Mouse (Mus musculus) G1E (cell line): ENCODE data around the gene Foxe1. TPM values are rescaled to one million over a fixed set of nuclear protein-coding genes. Genes with fewer than 3 reads are reported as not detected.

Experiments used
- ATAC-seq: 2 replicates; pipeline ENCODE4 v1.8.0; 2016; ENCODE audit warnings: mild to moderate bottlenecking; ENCODE audit not compliant: insufficient number of reproducible peaks, poor library complexity, low FRiP score, severe bottlenecking; ENCODE audit errors: extremely low read depth
- DNase-seq: peaks from one replicate; pipeline ENCODE4 v3.0.0; 2012; ENCODE audit warnings: low spot score
- H3K27me3 ChIP-seq: 2 replicates; pipeline ENCODE4 v1.6.1; 2012; ENCODE audit warnings: mild to moderate bottlenecking, low read length, inconsistent platforms; ENCODE audit not compliant: insufficient read depth
- H3K36me3 ChIP-seq: replicated peaks from 2 replicates; pipeline ENCODE3; 2012; ENCODE audit warnings: mild to moderate bottlenecking, inconsistent platforms
- H3K4me1 ChIP-seq: 2 replicates; pipeline ENCODE4 v1.6.1; 2012; ENCODE audit warnings: low read depth, low read length, inconsistent platforms, mixed read lengths; ENCODE audit not compliant: insufficient read depth
- H3K4me3 ChIP-seq: 2 replicates; pipeline ENCODE4 v1.5.1; 2012; ENCODE audit warnings: low read depth, mild to moderate bottlenecking, inconsistent platforms, low read length, moderate library complexity, mixed read lengths
- H3K9me3 ChIP-seq: replicated peaks from 2 replicates; pipeline ENCODE4 v1.6.1; 2012; ENCODE audit warnings: inconsistent platforms
- CTCF ChIP-seq: IDR thresholded peaks from 2 replicates; pipeline ENCODE4 v1.5.1; 2012; ENCODE audit warnings: low read depth, low read length, inconsistent platforms, mixed read lengths
- GATA1 ChIP-seq: IDR thresholded peaks from 2 replicates; pipeline ENCODE4 v1.6.1; 2012; ENCODE audit warnings: borderline replicate concordance, low read length, inconsistent platforms, mixed read lengths
- GATA2 ChIP-seq: IDR thresholded peaks from 2 replicates; pipeline ENCODE4 v1.6.1; 2012; ENCODE audit warnings: low read depth, low read length, inconsistent platforms, borderline replicate concordance
- POLR2AphosphoS5 ChIP-seq: IDR thresholded peaks from 2 replicates; pipeline ENCODE4 v1.6.1; 2012; ENCODE audit warnings: low read depth, low read length, inconsistent platforms; ENCODE audit not compliant: insufficient replicate concordance
- TAL1 ChIP-seq: conservative IDR thresholded peaks from 2 replicates; pipeline ENCODE4 v1.6.1; 2012; ENCODE audit warnings: low read depth, low read length, inconsistent platforms, mixed read lengths
- polyA plus RNA-seq: library from polyadenylated mRNA; stranded (reverse); fragments of >175 nt; gene quantifications from 2 replicates; pipeline ENCODE4 v1.2.3, GENCODE M21; 2012
- total RNA-seq, 2 experiments: library from RNA; stranded (forward) in 1 of 2; stranded (reverse) in 1 of 2; fragments of 200-1000 nt in 1 of 2; fragments of >200 nt in 1 of 2; fragmentation: Nextera tagmentation in 1 of 2; gene quantifications; 2 replicates each; pipeline ENCODE4 v1.2.3; 2014 to 2017

Foxe1 gene
- total and polyA plus RNA-seq, 3 experiments = not detected

DNA sequence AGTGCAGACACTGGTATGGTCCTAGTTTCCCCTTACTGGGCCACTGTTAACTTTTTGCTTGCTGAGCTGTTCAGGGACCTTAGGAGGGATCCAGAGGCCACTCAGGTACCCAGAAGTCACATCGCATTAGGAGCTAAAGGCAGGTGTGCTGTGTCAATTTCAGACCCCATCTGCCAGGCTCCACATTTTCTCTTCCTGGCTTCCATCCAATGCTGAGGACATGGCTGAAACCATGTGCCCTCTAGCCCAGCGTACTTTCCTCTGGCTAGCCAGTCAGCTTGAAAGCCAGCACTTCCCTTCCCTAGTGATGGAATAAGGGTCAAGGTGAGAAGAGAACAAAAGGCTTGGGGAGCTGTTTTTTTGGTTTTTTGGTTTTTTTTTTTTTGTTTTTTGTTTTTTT is 31.8 kb upstream of the Foxe1 start:
- TF ChIP-seq GATA2 (no peak), GATA1 (no peak), TAL1 (no peak), CTCF (no peak), POLR2AphosphoS5 (no peak)
- H3K4me3 ChIP-seq = no peak overlapping the region
- ATAC-seq (no peak), DNase-seq (no peak)
- H3K4me1 ChIP-seq = no peaks in the 10 kb centered on the region
- no peaks in the 10 kb centered on the region for H3K36me3 ChIP-seq
- H3K27me3 ChIP-seq = peaks cover 32% of the 10 kb centered on the region
- H3K9me3 ChIP-seq = no peaks in the 10 kb centered on the region

DNA sequence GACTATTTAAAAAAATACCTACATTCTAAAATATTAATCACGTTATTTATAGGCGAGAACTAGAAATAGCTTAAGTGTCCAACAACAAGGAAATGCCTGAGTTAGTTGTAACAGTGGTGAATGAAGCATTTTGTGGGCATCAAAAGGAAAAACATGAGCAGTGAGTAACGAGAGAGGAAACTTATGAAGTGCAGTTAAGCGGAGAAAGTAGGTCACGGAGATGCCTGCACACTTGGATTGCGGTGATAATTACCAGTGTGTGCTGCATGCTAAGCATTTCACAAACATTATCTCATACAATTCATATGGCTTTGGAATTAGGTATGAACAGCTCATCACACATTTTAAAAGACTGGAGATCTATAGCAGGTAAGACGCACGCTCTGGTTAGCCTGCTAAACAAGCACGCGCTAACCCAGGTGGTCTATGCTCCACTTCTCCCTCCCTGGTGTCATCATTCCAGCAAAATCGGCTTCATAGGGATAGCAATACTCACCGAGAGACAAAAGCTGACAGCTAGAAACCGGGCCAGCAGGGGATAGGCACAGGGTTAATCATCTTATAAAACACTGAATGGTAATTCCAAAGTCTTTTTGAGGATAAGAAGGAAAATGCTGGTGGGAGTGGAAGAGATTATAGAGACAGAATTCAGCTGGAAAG is 21.5 kb upstream of the Foxe1 start:
- ATAC-seq (no peak), DNase-seq (no peak)
- peaks cover 6% of the 10 kb centered on the region for H3K27me3 ChIP-seq

DNA sequence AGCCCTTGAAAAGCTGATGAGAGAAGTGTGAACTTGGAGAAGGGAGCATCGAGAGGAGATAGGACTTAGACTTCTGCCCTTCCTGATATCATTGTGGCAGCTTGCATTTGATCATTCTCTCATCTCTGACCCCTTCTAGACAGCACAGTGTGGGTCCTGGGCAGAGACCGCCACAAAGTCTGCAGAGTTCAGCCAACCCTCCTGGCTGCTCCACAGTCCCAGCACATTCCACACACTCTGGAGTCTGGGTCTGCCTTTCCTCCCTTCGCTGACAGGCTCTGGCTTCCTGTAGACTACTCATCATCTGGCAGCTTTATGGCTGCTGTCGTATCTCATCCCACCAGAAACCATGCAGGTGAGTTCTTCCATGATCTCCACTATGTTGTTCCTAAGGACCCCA is 20.7 kb upstream of the Foxe1 start:
- Histone ChIP-seq H3K4me1 (no peaks in the 10 kb centered on the region), H3K4me3 (no peak overlapping the region), H3K36me3 (no peaks in the 10 kb centered on the region), H3K9me3 (no peaks in the 10 kb centered on the region), H3K27me3 (peaks cover 6% of the 10 kb centered on the region)
- no peak for TF ChIP-seq GATA1
- no peak for TF ChIP-seq CTCF
- no peak for TF ChIP-seq TAL1
- TF ChIP-seq POLR2AphosphoS5 = no peak
- no peak for TF ChIP-seq GATA2
- ATAC-seq (no peak), DNase-seq (no peak)

More for the DNA sequence above, 21.5 kb upstream of the Foxe1 start:
- no peaks in the 10 kb centered on the region for H3K9me3 ChIP-seq
- no peak overlapping the region for H3K4me3 ChIP-seq
- no peaks in the 10 kb centered on the region for H3K4me1 ChIP-seq
- no peaks in the 10 kb centered on the region for H3K36me3 ChIP-seq
- TF ChIP-seq GATA2 (no peak), TAL1 (no peak), POLR2AphosphoS5 (no peak), CTCF (no peak), GATA1 (no peak)

DNA sequence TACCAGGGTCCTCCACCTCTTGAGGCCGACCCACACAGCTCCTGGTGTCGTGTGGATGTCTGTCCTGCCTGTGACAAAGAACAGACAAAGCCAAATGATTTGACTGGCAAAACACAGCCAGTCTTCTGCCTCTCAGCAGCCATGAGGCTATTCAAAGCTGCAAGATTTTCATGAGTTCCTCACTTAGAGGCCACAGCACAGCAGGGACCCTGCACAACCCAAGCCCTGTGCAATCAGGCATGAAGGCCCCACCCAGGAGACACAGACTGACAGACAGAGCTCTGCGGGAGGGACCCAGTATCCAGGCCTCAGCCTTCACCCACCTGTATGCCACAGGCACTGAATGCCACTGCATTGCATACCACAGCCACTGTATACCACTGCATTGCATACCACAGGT is 14.5 kb upstream of the Foxe1 start:
- Histone ChIP-seq H3K4me1 (no peaks in the 10 kb centered on the region), H3K4me3 (no peak overlapping the region), H3K27me3 (peaks cover 10% of the 10 kb centered on the region), H3K9me3 (no peaks in the 10 kb centered on the region), H3K36me3 (no peaks in the 10 kb centered on the region)
- DNase-seq (no peak), ATAC-seq (no peak)
- TF ChIP-seq TAL1 (no peak), POLR2AphosphoS5 (no peak), CTCF (no peak), GATA1 (no peak), GATA2 (no peak)

DNA sequence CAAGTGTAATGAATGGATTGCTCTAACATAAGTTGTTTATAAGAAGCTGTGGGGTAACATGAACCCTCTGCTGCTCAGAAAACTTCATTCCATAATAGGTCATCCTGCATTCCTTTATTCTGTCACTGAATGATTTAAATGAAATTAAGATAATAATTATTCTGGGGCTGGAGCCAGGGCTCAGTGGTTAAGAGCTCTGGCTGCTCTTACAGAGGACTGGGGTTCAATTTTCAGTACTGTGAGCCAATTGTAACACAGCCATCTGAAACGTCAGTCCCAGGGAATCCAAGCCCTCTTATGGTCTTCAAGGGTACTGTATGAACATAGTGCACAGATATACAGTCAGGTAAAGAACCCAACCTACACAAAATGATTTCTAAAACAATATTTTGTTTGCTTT is 7.6 kb upstream of the Foxe1 start:
- Histone ChIP-seq H3K9me3 (no peaks in the 10 kb centered on the region), H3K4me3 (no peak overlapping the region), H3K4me1 (no peaks in the 10 kb centered on the region), H3K36me3 (no peaks in the 10 kb centered on the region), H3K27me3 (peaks cover 9% of the 10 kb centered on the region)
- no peak for ATAC-seq
- TF ChIP-seq POLR2AphosphoS5 = no peak
- no peak for TF ChIP-seq GATA2
- TF ChIP-seq TAL1 = no peak
- TF ChIP-seq CTCF = no peak
- TF ChIP-seq GATA1 = no peak
- DNase-seq = no peak

DNA sequence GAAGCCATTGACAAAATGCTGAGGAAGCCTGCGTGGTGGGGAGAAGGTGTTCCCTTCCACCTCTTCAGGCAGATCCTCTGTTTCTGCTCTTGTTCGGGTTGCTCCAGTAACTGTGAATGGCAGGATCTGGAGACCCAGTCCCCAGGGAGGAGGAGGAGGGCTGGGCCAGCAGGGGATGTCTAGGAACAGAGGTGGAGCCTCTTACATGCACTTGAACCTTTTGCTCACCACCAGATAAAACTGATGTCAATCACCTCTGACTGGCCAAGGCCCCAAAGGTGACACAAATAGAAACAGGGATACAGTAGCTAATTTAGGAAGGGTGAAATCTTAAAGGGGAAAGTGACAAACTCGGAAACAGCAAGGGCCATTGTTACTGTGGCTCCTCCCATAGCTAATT is 5.4 kb upstream of the Foxe1 start:
- H3K36me3 ChIP-seq = no peaks in the 10 kb centered on the region
- TF ChIP-seq CTCF (no peak), POLR2AphosphoS5 (no peak), TAL1 (no peak), GATA2 (no peak), GATA1 (no peak)
- ATAC-seq (no peak), DNase-seq (no peak)
- H3K4me1 ChIP-seq = no peaks in the 10 kb centered on the region
- peaks cover 4% of the 10 kb centered on the region; the same call in 1 of the 2 replicates for H3K9me3 ChIP-seq
- H3K4me3 ChIP-seq = no peak overlapping the region
- H3K27me3 ChIP-seq = peaks cover 9% of the 10 kb centered on the region
